Mouse (Mus musculus) limb, embryonic 13.5 days (tissue): ENCODE data around the gene Pcbp3. TPM values are rescaled to one million over a fixed set of nuclear protein-coding genes. Genes with fewer than 3 reads are reported as not detected.

ENCODE experiments used
- ATAC-seq: fragments of 200-750 bp; cut with Nextera tagmentation; 2 replicates; pipeline ENCODE4 v1.8.0; 2017; ENCODE audit warnings: low read depth, moderate number of reproducible peaks, moderate TSS enrichment; ENCODE audit not compliant: low FRiP score
- H3K27ac ChIP-seq: fragments of 300-500 bp; sonication (generic); 2 replicates; pipeline ENCODE4 v1.5.1; 2015; ENCODE audit warnings: inconsistent platforms, mild to moderate bottlenecking, moderate library complexity
- H3K27me3 ChIP-seq: fragments of 300-500 bp; sonication (generic); 2 replicates; pipeline ENCODE4 v1.6.1; 2015; ENCODE audit warnings: mild to moderate bottlenecking, inconsistent platforms
- H3K36me3 ChIP-seq: fragments of 300-500 bp; sonication (generic); 2 replicates; pipeline ENCODE4 v1.6.1; 2015; ENCODE audit warnings: inconsistent platforms, mild to moderate bottlenecking, moderate library complexity
- H3K4me1 ChIP-seq: fragments of 300-500 bp; sonication (generic); 2 replicates; pipeline ENCODE4 v1.6.1; 2015; ENCODE audit warnings: inconsistent platforms
- H3K4me2 ChIP-seq: fragments of 300-500 bp; sonication (generic); replicated peaks from 2 replicates; pipeline ENCODE4 v1.6.1; 2015; ENCODE audit warnings: inconsistent platforms, mild to moderate bottlenecking, moderate library complexity
- H3K4me3 ChIP-seq: fragments of 300-500 bp; sonication (generic); 2 replicates; pipeline ENCODE4 v1.5.1; 2015; ENCODE audit warnings: moderate library complexity, mild to moderate bottlenecking, inconsistent platforms
- H3K9ac ChIP-seq: fragments of 300-500 bp; sonication (generic); 2 replicates; pipeline ENCODE4 v1.6.1; 2015; ENCODE audit warnings: mild to moderate bottlenecking, inconsistent platforms
- H3K9me3 ChIP-seq: fragments of 300-500 bp; sonication (generic); 2 replicates; pipeline ENCODE4 v1.6.1; 2016; ENCODE audit warnings: inconsistent platforms
- WGBS: fragments of 180-500 bp; shearing (Covaris S2); methylation state at CpG from one replicate; pipeline ENCODE4 v1.1.7; 2015; 5-methylcytosine and 5-hydroxymethylcytosine counted together
- polyA plus RNA-seq: library from polyadenylated mRNA; unstranded; fragments of >200 nt; fragmentation: Nextera tagmentation; extraction: Ambion mirVana; gene quantifications from 2 replicates; pipeline ENCODE4 v1.2.1, GENCODE M21; 2015

Gene Pcbp3
- polyA plus RNA-seq, 1 experiment from 2014 or later: 31.2 TPM

- WGBS: 88% methylated on average over 5 of the region's 5 CpGs
- H3K9ac ChIP-seq: no peak overlapping the region
Measured at GRCm38 (mm10) chr10:76874879-76875278, 86.8 kb downstream of the Pcbp3 start.

GRCm38 (mm10) chr10:76874398-76874797, 87.3 kb downstream of the Pcbp3 start:
- ATAC-seq: no peak
- no peak overlapping the region for H3K4me3 ChIP-seq
- 93% methylated on average over 1 of the region's 1 CpGs for WGBS
- H3K9ac ChIP-seq: no peak overlapping the region
- no peak overlapping the region for H3K27ac ChIP-seq
- H3K36me3 ChIP-seq: no peaks in the 10 kb centered on the region
- H3K27me3 ChIP-seq: no peaks in the 10 kb centered on the region
- H3K9me3 ChIP-seq: no peaks in the 10 kb centered on the region
- no peaks in the 10 kb centered on the region for H3K4me1 ChIP-seq
- H3K4me2 ChIP-seq: no peak overlapping the region

More at GRCm38 (mm10) chr10:76874879-76875278, 86.8 kb downstream of the Pcbp3 start:
- Histone ChIP-seq H3K27ac (no peak overlapping the region), H3K9me3 (no peaks in the 10 kb centered on the region), H3K4me1 (no peaks in the 10 kb centered on the region), H3K36me3 (no peaks in the 10 kb centered on the region), H3K4me3 (no peak overlapping the region), H3K4me2 (no peak overlapping the region), H3K27me3 (no peaks in the 10 kb centered on the region)
- ATAC-seq: no peak

- Histone ChIP-seq H3K4me1 (no peaks in the 10 kb centered on the region), H3K4me3 (no peak overlapping the region), H3K9me3 (no peaks in the 10 kb centered on the region), H3K36me3 (no peaks in the 10 kb centered on the region), H3K4me2 (no peak overlapping the region), H3K9ac (no peak overlapping the region), H3K27me3 (no peaks in the 10 kb centered on the region), H3K27ac (no peak overlapping the region)
- no peak for ATAC-seq
- 72% methylated on average over 10 of the region's 10 CpGs for WGBS
Measured at GRCm38 (mm10) chr10:76873948-76874347, 87.7 kb downstream of the Pcbp3 start.

GRCm38 (mm10) chr10:76872736-76873135, 89.0 kb downstream of the Pcbp3 start:
- 76% methylated on average over 8 of the region's 8 CpGs for WGBS
- no peak overlapping the region for H3K4me2 ChIP-seq
- H3K36me3 ChIP-seq: no peaks in the 10 kb centered on the region
- H3K9me3 ChIP-seq: no peaks in the 10 kb centered on the region
- H3K27me3 ChIP-seq: no peaks in the 10 kb centered on the region
- H3K9ac ChIP-seq: no peak overlapping the region
- no peak overlapping the region for H3K4me3 ChIP-seq
- H3K4me1 ChIP-seq: no peaks in the 10 kb centered on the region
- ATAC-seq: no peak
- no peak overlapping the region for H3K27ac ChIP-seq

- no peak for ATAC-seq
- Histone ChIP-seq H3K9me3 (no peaks in the 10 kb centered on the region), H3K36me3 (no peaks in the 10 kb centered on the region), H3K27me3 (no peaks in the 10 kb centered on the region), H3K4me1 (no peaks in the 10 kb centered on the region), H3K4me3 (no peak overlapping the region), H3K4me2 (no peak overlapping the region), H3K9ac (no peak overlapping the region), H3K27ac (no peak overlapping the region)
Measured at GRCm38 (mm10) chr10:76865936-76866335, 95.8 kb downstream of the Pcbp3 start.

- no peak overlapping the region for H3K27ac ChIP-seq
- no peak for ATAC-seq
- no peaks in the 10 kb centered on the region for H3K27me3 ChIP-seq
- no peaks in the 10 kb centered on the region for H3K9me3 ChIP-seq
- H3K4me1 ChIP-seq: peaks cover 14% of the 10 kb centered on the region
- H3K36me3 ChIP-seq: no peaks in the 10 kb centered on the region
- no peak overlapping the region for H3K9ac ChIP-seq
- no peak overlapping the region for H3K4me2 ChIP-seq
- 71% methylated on average over 3 of the region's 3 CpGs for WGBS
- H3K4me3 ChIP-seq: no peak overlapping the region
Measured at GRCm38 (mm10) chr10:76860998-76861397, 100.7 kb downstream of the Pcbp3 start.

GRCm38 (mm10) chr10:76859355-76860127, 102.1 kb downstream of the Pcbp3 start:
- Histone ChIP-seq H3K9ac (no peak overlapping the region), H3K4me2 (no peak overlapping the region), H3K4me1 (peaks cover 14% of the 10 kb centered on the region), H3K36me3 (no peaks in the 10 kb centered on the region), H3K27me3 (no peaks in the 10 kb centered on the region), H3K9me3 (no peaks in the 10 kb centered on the region), H3K27ac (no peak overlapping the region), H3K4me3 (no peak overlapping the region)
- ATAC-seq: no peak
- 57% methylated on average over 12 of the region's 12 CpGs for WGBS

- Histone ChIP-seq H3K4me2 (no peak overlapping the region), H3K27me3 (no peaks in the 10 kb centered on the region), H3K4me1 (peaks cover 14% of the 10 kb centered on the region), H3K9me3 (no peaks in the 10 kb centered on the region), H3K36me3 (no peaks in the 10 kb centered on the region), H3K4me3 (no peak overlapping the region), H3K27ac (no peak overlapping the region), H3K9ac (no peak overlapping the region)
- WGBS: 88% methylated on average over 2 of the region's 2 CpGs
- ATAC-seq: no peak
Measured at GRCm38 (mm10) chr10:76857879-76858278, 103.8 kb downstream of the Pcbp3 start.

GRCm38 (mm10) chr10:76846480-76846879, 115.2 kb downstream of the Pcbp3 start:
- H3K4me3 ChIP-seq: no peak overlapping the region
- H3K9ac ChIP-seq: no peak overlapping the region
- 88% methylated on average over 5 of the region's 5 CpGs for WGBS
- no peak for ATAC-seq
- H3K4me2 ChIP-seq: no peak overlapping the region
- no peaks in the 10 kb centered on the region for H3K27me3 ChIP-seq
- H3K9me3 ChIP-seq: no peaks in the 10 kb centered on the region
- H3K36me3 ChIP-seq: no peaks in the 10 kb centered on the region
- H3K27ac ChIP-seq: no peak overlapping the region
- H3K4me1 ChIP-seq: no peaks in the 10 kb centered on the region

- no peak overlapping the region for H3K9ac ChIP-seq
- ATAC-seq: no peak
- H3K36me3 ChIP-seq: no peaks in the 10 kb centered on the region
- 85% methylated on average over 4 of the region's 4 CpGs for WGBS
- no peaks in the 10 kb centered on the region for H3K4me1 ChIP-seq
- H3K4me3 ChIP-seq: no peak overlapping the region
- no peaks in the 10 kb centered on the region for H3K9me3 ChIP-seq
- no peak overlapping the region for H3K4me2 ChIP-seq
- no peak overlapping the region for H3K27ac ChIP-seq
- H3K27me3 ChIP-seq: no peaks in the 10 kb centered on the region
Measured at GRCm38 (mm10) chr10:76844901-76845300, 116.8 kb downstream of the Pcbp3 start.

GRCm38 (mm10) chr10:76844365-76844764, 117.3 kb downstream of the Pcbp3 start:
- Histone ChIP-seq H3K9me3 (no peaks in the 10 kb centered on the region), H3K9ac (no peak overlapping the region; the same call in 1 of the 2 replicates), H3K4me3 (no peak overlapping the region), H3K4me1 (no peaks in the 10 kb centered on the region), H3K27ac (no peak overlapping the region), H3K27me3 (no peaks in the 10 kb centered on the region), H3K36me3 (no peaks in the 10 kb centered on the region), H3K4me2 (no peak overlapping the region)
- ATAC-seq: no peak
- WGBS: 74% methylated on average over 3 of the region's 3 CpGs

- H3K27me3 ChIP-seq: no peaks in the 10 kb centered on the region
- WGBS: 91% methylated on average over 3 of the region's 3 CpGs
- H3K9me3 ChIP-seq: no peaks in the 10 kb centered on the region
- no peak overlapping the region for H3K4me2 ChIP-seq
- H3K4me3 ChIP-seq: no peak overlapping the region
- H3K27ac ChIP-seq: no peak overlapping the region
- no peaks in the 10 kb centered on the region for H3K36me3 ChIP-seq
- no peaks in the 10 kb centered on the region for H3K4me1 ChIP-seq
- no peak for ATAC-seq
- no peak overlapping the region for H3K9ac ChIP-seq
Measured at GRCm38 (mm10) chr10:76842087-76842486, 119.6 kb downstream of the Pcbp3 start.

GRCm38 (mm10) chr10:76841220-76841619, 120.5 kb downstream of the Pcbp3 start:
- WGBS: 69% methylated on average over 1 of the region's 1 CpGs
- no peak overlapping the region for H3K4me2 ChIP-seq
- H3K27ac ChIP-seq: no peak overlapping the region
- no peaks in the 10 kb centered on the region for H3K36me3 ChIP-seq
- peaks cover under 1% of the 10 kb centered on the region for H3K4me1 ChIP-seq
- H3K4me3 ChIP-seq: no peak overlapping the region
- H3K9ac ChIP-seq: no peak overlapping the region
- H3K9me3 ChIP-seq: no peaks in the 10 kb centered on the region
- H3K27me3 ChIP-seq: no peaks in the 10 kb centered on the region
- no peak for ATAC-seq
